Mouse (Mus musculus) ES-Bruce4 (cell line): ENCODE measurements at regions not wholly inside any gene's neighbourhood (a gene's known extent, or its start where the extent isn't known, plus 50 kb on each side); places are given as distances from the start of the nearest gene placed in this dataset.

Source experiments
- CTCF ChIP-seq: IDR thresholded peaks from one replicate; pipeline ENCODE4 v1.8.1; 2011; ENCODE audit warnings: low read depth, low read length
- EP300 ChIP-seq: IDR thresholded peaks from 2 replicates; pipeline ENCODE4 v1.6.1; 2011; ENCODE audit warnings: low read depth, low read length; ENCODE audit not compliant: insufficient read depth
- POLR2A ChIP-seq: IDR thresholded peaks from one replicate; pipeline ENCODE4 v1.8.1; 2011; ENCODE audit warnings: low read length; ENCODE audit not compliant: insufficient read depth

- TF ChIP-seq CTCF = no peak
- TF ChIP-seq POLR2A = no peak
- TF ChIP-seq EP300 = peak; percentile 63
These were observed 124.8 kb upstream of the Smim15 start for GRCm38 (mm10) chr13:107919403-107919802.
